Mouse (Mus musculus) heart, embryonic 12.5 days (tissue): ENCODE data around the gene Rflna. TPM values are rescaled to one million over a fixed set of nuclear protein-coding genes. Genes with fewer than 3 reads are reported as not detected.

Source experiments
- ATAC-seq: fragments of 200-750 bp; cut with Nextera tagmentation; 2 replicates; pipeline ENCODE4 v1.8.0; 2017; ENCODE audit warnings: moderate TSS enrichment, moderate library complexity; ENCODE audit not compliant: insufficient number of reproducible peaks, low FRiP score
- H3K27ac ChIP-seq: fragments of 300-500 bp; sonication (generic); 2 replicates; pipeline ENCODE4 v1.5.1; 2016; ENCODE audit warnings: mild to moderate bottlenecking, moderate library complexity; ENCODE audit not compliant: poor library complexity, severe bottlenecking
- H3K27me3 ChIP-seq: fragments of 300-500 bp; sonication (generic); replicated peaks from 2 replicates; pipeline ENCODE4 v1.6.1; 2016; ENCODE audit warnings: mild to moderate bottlenecking, moderate library complexity
- H3K36me3 ChIP-seq: fragments of 300-500 bp; sonication (generic); 2 replicates; pipeline ENCODE4 v1.6.1; 2016; ENCODE audit warnings: mild to moderate bottlenecking, moderate library complexity
- H3K4me1 ChIP-seq: fragments of 300-500 bp; sonication (generic); replicated peaks from 2 replicates; pipeline ENCODE4 v1.6.1; 2016; ENCODE audit warnings: mild to moderate bottlenecking
- H3K4me2 ChIP-seq: fragments of 300-500 bp; sonication (generic); 2 replicates; pipeline ENCODE4 v1.6.1; 2016; ENCODE audit warnings: mild to moderate bottlenecking, moderate library complexity
- H3K4me3 ChIP-seq: fragments of 300-500 bp; sonication (generic); 2 replicates; pipeline ENCODE4 v1.5.1; 2016; ENCODE audit warnings: mild to moderate bottlenecking
- H3K9ac ChIP-seq: fragments of 300-500 bp; sonication (generic); 2 replicates; pipeline ENCODE4 v1.6.1; 2016; ENCODE audit warnings: mild to moderate bottlenecking, moderate library complexity
- H3K9me3 ChIP-seq: fragments of 300-500 bp; sonication (generic); replicated peaks from 2 replicates; pipeline ENCODE4 v1.6.1; 2016; ENCODE audit warnings: mild to moderate bottlenecking, moderate library complexity
- WGBS: fragments of 180-500 bp; shearing (Covaris S2); methylation state at CpG from one replicate; pipeline ENCODE4 v1.1.7; 2016; 5-methylcytosine and 5-hydroxymethylcytosine counted together
- polyA plus RNA-seq: library from polyadenylated mRNA; unstranded; fragments of >200 nt; fragmentation: Nextera tagmentation; extraction: Ambion mirVana; gene quantifications from 2 replicates; pipeline ENCODE4 v1.2.1, GENCODE M21; 2016

Rflna gene
- polyA plus RNA-seq: 1.2 and 1.6 TPM in 2 replicates

- no peaks in the 10 kb centered on the region; the same call in 1 of the 2 replicates for H3K9me3 ChIP-seq
- peak within 1 kb of the TSS; percentile 43 for H3K4me3 ChIP-seq
- peak within 1 kb of the TSS; percentile 76 for H3K4me2 ChIP-seq
- peak within 1 kb of the TSS; percentile 66 for H3K9ac ChIP-seq
- H3K27ac ChIP-seq: no peak within 1 kb of the TSS
- no peaks in the 10 kb centered on the region for H3K36me3 ChIP-seq
- WGBS: 3% methylated on average over 37 of the region's 41 CpGs
- H3K4me1 ChIP-seq: peaks cover 37% of the 10 kb centered on the region
- H3K27me3 ChIP-seq: peaks cover 36% of the 10 kb centered on the region
- ATAC-seq: peak; percentile 58; the same call in 1 of the 2 replicates
Observed at GRCm38 (mm10) chr5:125002969-125003872, at the start of gene Rflna. Gene Rflna, plus strand, starts transcription at chr5:125003221.

GRCm38 (mm10) chr5:124954404-124955305 is 48.4 kb upstream of the Rflna start:
- Histone ChIP-seq H3K9ac (no peak overlapping the region), H3K4me1 (no peaks in the 10 kb centered on the region), H3K36me3 (no peaks in the 10 kb centered on the region), H3K9me3 (peaks cover 2% of the 10 kb centered on the region; the same call in 1 of the 2 replicates), H3K4me3 (no peak overlapping the region), H3K27me3 (no peaks in the 10 kb centered on the region), H3K27ac (no peak overlapping the region), H3K4me2 (no peak overlapping the region)
- 75% methylated on average over 8 of the region's 8 CpGs for WGBS
- ATAC-seq: no peak

GRCm38 (mm10) chr5:124957491-124957890 is 45.5 kb upstream of the Rflna start:
- no peaks in the 10 kb centered on the region for H3K27me3 ChIP-seq
- ATAC-seq: no peak
- no peaks in the 10 kb centered on the region for H3K36me3 ChIP-seq
- H3K27ac ChIP-seq: no peak overlapping the region
- no peak overlapping the region for H3K4me2 ChIP-seq
- no peak overlapping the region for H3K4me3 ChIP-seq
- H3K9me3 ChIP-seq: peaks cover 2% of the 10 kb centered on the region; the same call in 1 of the 2 replicates
- 70% methylated on average over 5 of the region's 5 CpGs for WGBS
- peaks cover 16% of the 10 kb centered on the region for H3K4me1 ChIP-seq
- no peak overlapping the region for H3K9ac ChIP-seq

GRCm38 (mm10) chr5:124959099-124959498 is 43.9 kb upstream of the Rflna start:
- Histone ChIP-seq H3K9me3 (peaks cover 2% of the 10 kb centered on the region; the same call in 1 of the 2 replicates), H3K27ac (no peak overlapping the region), H3K9ac (no peak overlapping the region), H3K27me3 (no peaks in the 10 kb centered on the region), H3K36me3 (no peaks in the 10 kb centered on the region), H3K4me2 (no peak overlapping the region), H3K4me1 (peaks cover 21% of the 10 kb centered on the region), H3K4me3 (no peak overlapping the region)
- WGBS: 91% methylated on average over 4 of the region's 4 CpGs
- no peak for ATAC-seq

- WGBS: 18% methylated on average over 18 of the region's 18 CpGs
Observed at GRCm38 (mm10) chr5:124960131-124960901, 42.7 kb upstream of the Rflna start.

GRCm38 (mm10) chr5:124961433-124961832 is 41.6 kb upstream of the Rflna start:
- no peaks in the 10 kb centered on the region for H3K36me3 ChIP-seq
- H3K4me3 ChIP-seq: no peak overlapping the region
- H3K9ac ChIP-seq: no peak overlapping the region
- H3K27ac ChIP-seq: no peak overlapping the region
- H3K9me3 ChIP-seq: peaks cover 2% of the 10 kb centered on the region; the same call in 1 of the 2 replicates
- no peak for ATAC-seq
- no peak overlapping the region for H3K4me2 ChIP-seq
- H3K4me1 ChIP-seq: peaks cover 26% of the 10 kb centered on the region
- WGBS: 78% methylated on average over 8 of the region's 8 CpGs
- H3K27me3 ChIP-seq: no peaks in the 10 kb centered on the region

More at GRCm38 (mm10) chr5:124960131-124960901, 42.7 kb upstream of the Rflna start:
- Histone ChIP-seq H3K4me1 (peaks cover 26% of the 10 kb centered on the region), H3K9ac (0 out of 2 replicates have a peak overlapping the region, but pooled peaks have one; percentile 6), H3K9me3 (peaks cover 2% of the 10 kb centered on the region; the same call in 1 of the 2 replicates), H3K27me3 (no peaks in the 10 kb centered on the region), H3K4me2 (peak overlapping the region; percentile 63), H3K27ac (peak overlapping the region; percentile 85), H3K4me3 (peak overlapping the region; percentile 12; the same call in 1 of the 2 replicates), H3K36me3 (no peaks in the 10 kb centered on the region)
- ATAC-seq: peak; percentile 65

- peaks cover 26% of the 10 kb centered on the region for H3K4me1 ChIP-seq
- ATAC-seq: no peak
- no peaks in the 10 kb centered on the region for H3K27me3 ChIP-seq
- 58% methylated on average over 7 of the region's 7 CpGs for WGBS
- no peak overlapping the region for H3K9ac ChIP-seq
- H3K27ac ChIP-seq: no peak overlapping the region; the same call in 1 of the 2 replicates
- no peaks in the 10 kb centered on the region for H3K36me3 ChIP-seq
- no peak overlapping the region for H3K4me3 ChIP-seq
- H3K9me3 ChIP-seq: peaks cover 2% of the 10 kb centered on the region; the same call in 1 of the 2 replicates
- no peak overlapping the region for H3K4me2 ChIP-seq
Observed at GRCm38 (mm10) chr5:124962761-124963160, 40.3 kb upstream of the Rflna start.

GRCm38 (mm10) chr5:124963806-124964672 is 39.0 kb upstream of the Rflna start:
- 38% methylated on average over 22 of the region's 22 CpGs for WGBS
- ATAC-seq: peak; percentile 40; the same call in 1 of the 2 replicates
- Histone ChIP-seq H3K4me2 (peak overlapping the region; percentile 59), H3K9ac (peak overlapping the region; percentile 57; the same call in 1 of the 2 replicates), H3K9me3 (peaks cover 2% of the 10 kb centered on the region; the same call in 1 of the 2 replicates), H3K36me3 (no peaks in the 10 kb centered on the region), H3K27ac (peak overlapping the region; percentile 76), H3K4me3 (peak overlapping the region; percentile 21), H3K4me1 (peaks cover 26% of the 10 kb centered on the region), H3K27me3 (no peaks in the 10 kb centered on the region)

GRCm38 (mm10) chr5:124966622-124967332 is 36.2 kb upstream of the Rflna start:
- Histone ChIP-seq H3K9me3 (0 out of 2 replicates have a peak, but pooled peaks cover 2% of the 10 kb centered on the region), H3K27me3 (no peaks in the 10 kb centered on the region), H3K4me1 (peaks cover 18% of the 10 kb centered on the region), H3K4me3 (no peak overlapping the region), H3K36me3 (no peaks in the 10 kb centered on the region), H3K9ac (no peak overlapping the region), H3K4me2 (no peak overlapping the region), H3K27ac (no peak overlapping the region)
- no peak for ATAC-seq
- 81% methylated on average over 14 of the region's 14 CpGs for WGBS
